ENCODE assay signal across 12 mouse cellular contexts in the genomic region with DNA sequence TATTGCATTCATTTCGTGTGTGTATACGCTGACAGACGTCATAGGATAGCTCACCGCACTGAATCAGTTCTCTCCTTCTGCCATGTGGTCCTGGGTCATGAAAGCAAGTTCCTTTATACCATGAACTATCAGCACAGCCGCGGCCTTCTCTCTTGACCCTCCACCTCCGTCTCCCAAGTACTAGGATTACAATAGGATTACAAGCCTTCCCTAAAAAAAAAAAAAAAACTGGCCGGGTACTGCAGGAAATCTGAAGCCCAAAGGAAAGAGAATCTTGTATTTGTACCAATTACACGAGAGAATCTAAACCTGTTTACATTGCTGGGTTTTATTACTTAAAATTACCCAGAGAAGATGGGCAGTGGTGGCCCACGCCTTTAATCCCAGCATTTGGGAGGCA. TPM values are rescaled to one million over a fixed set of nuclear protein-coding genes. Genes with fewer than 3 reads are reported as not detected.
DNase-seq lines count a peak whose midpoint lies in the region; ATAC-seq and TF ChIP-seq lines count a peak whose summit lies in the region.
"Had no signal": no experiment of that assay in that cellular context is flagged by ENCODE, and none has a peak within 500 bp of the region (broad histone marks: within the 10 kb centered on the region; RNA-seq: fewer than 3 reads in every experiment).

No protein-coding gene starts in this region.

- no peaks in the 10 kb centered on the region for H3K36me3 ChIP-seq in heart, embryonic 11.5 days (ENCODE audit: control insufficient read depth, insufficient read depth, low read length)
- no peaks in the 10 kb centered on the region; the same call in 1 of the 2 replicates for H3K36me3 ChIP-seq in liver, adult 2 months (ENCODE audit: control insufficient read depth, insufficient read depth, low read length)
- H3K36me3 ChIP-seq in embryonic facial prominence, embryonic 14.5 days (ENCODE audit: control insufficient read depth, insufficient read depth, low read length), result peaks cover 10% of the 10 kb centered on the region; the same call in 1 of the 2 replicates
- peaks cover 6% of the 10 kb centered on the region; the same call in 1 of the 2 replicates for H3K36me3 ChIP-seq in liver, embryonic 15.5 days (replicated peaks)

- 0 out of 2 replicates have a peak overlapping the region, but pooled peaks have one; percentile 48 for H3K27ac ChIP-seq in heart, embryonic 11.5 days (ENCODE audit: low read depth, low read length)
- H3K27ac ChIP-seq in liver, adult 2 months (replicated peaks; ENCODE audit: insufficient read depth, low read depth, low read length), result peak overlapping the region; percentile 31; the same call in 1 of the 2 replicates
- H3K27ac ChIP-seq in embryonic facial prominence, embryonic 14.5 days (replicated peaks; ENCODE audit: low read depth, low read length), result 0 out of 2 replicates have a peak overlapping the region, but pooled peaks have one; percentile 71
- no peak overlapping the region for H3K27ac ChIP-seq in liver, embryonic 15.5 days (replicated peaks)

- ATAC-seq in heart, embryonic 11.5 days (replicated peaks; ENCODE audit: insufficient number of reproducible peaks, low FRiP score, low TSS enrichment), result no peak
- no peak for ATAC-seq in embryonic facial prominence, embryonic 14.5 days (ENCODE audit: low read depth)
- ATAC-seq in liver, embryonic 15.5 days (ENCODE audit: insufficient read depth), result no peak

- no peak for TF ChIP-seq CTCF in liver, adult 2 months (IDR thresholded peaks at IDR 0.05; ENCODE audit: low read depth, low read length)

- peak overlapping the region; percentile 73; the same call in 1 of the 2 replicates for H3K4me2 ChIP-seq in heart, embryonic 11.5 days
- H3K4me2 ChIP-seq in embryonic facial prominence, embryonic 14.5 days (ENCODE audit: low read depth, low read length), result peak overlapping the region; percentile 78; the same call in 1 of the 2 replicates
- H3K4me2 ChIP-seq in liver, embryonic 15.5 days, result 0 out of 2 replicates have a peak overlapping the region, but pooled peaks have one; percentile 95

- H3K4me3 ChIP-seq in heart, embryonic 11.5 days (ENCODE audit: low read depth, low read length), result no peak overlapping the region
- no peak overlapping the region for H3K4me3 ChIP-seq in liver, adult 2 months (ENCODE audit: insufficient read depth, low read depth, low read length)
- no peak overlapping the region for H3K4me3 ChIP-seq in embryonic facial prominence, embryonic 14.5 days (ENCODE audit: low read depth, low read length)
- no peak overlapping the region for H3K4me3 ChIP-seq in liver, embryonic 15.5 days (replicated peaks)

- peaks cover 4% of the 10 kb centered on the region; the same call in 1 of the 2 replicates for H3K79me2 ChIP-seq in liver, adult 2 months (ENCODE audit: control insufficient read depth, insufficient read depth, low read length)

- no peak for DNase-seq in heart, postnatal 4 days
- DNase-seq in liver, adult 2 months (ENCODE audit: extremely low read depth, low read depth, low spot score), result no peak
- no peak for DNase-seq in liver
- no peak for DNase-seq in embryonic facial prominence, embryonic 14.5 days (ENCODE audit: low spot score)
- DNase-seq in layer of hippocampus, postnatal 10 days (ENCODE audit: low spot score in 2 of 2), result no peak
- no peak for DNase-seq in frontal cortex, postnatal 14 days (ENCODE audit: low spot score in 2 of 2)
- DNase-seq: adrenal gland, postnatal 36 days; cerebellum, adult 18-20 months; gastrocnemius, postnatal 10 days; kidney, postnatal 36 days had no signal

- TF ChIP-seq POLR2A in liver, adult 2 months (IDR thresholded peaks at IDR 0.05; ENCODE audit: extremely low read depth, insufficient read depth, low read length), result no peak

- no peaks in the 10 kb centered on the region for H3K27me3 ChIP-seq in heart, embryonic 11.5 days (ENCODE audit: control insufficient read depth, insufficient read depth, low read length)
- no peaks in the 10 kb centered on the region for H3K27me3 ChIP-seq in liver, adult 2 months (ENCODE audit: control insufficient read depth, insufficient read depth, low read length)
- H3K27me3 ChIP-seq in embryonic facial prominence, embryonic 14.5 days (replicated peaks; ENCODE audit: control insufficient read depth, insufficient read depth, low read length), result no peaks in the 10 kb centered on the region
- H3K27me3 ChIP-seq in liver, embryonic 15.5 days, result peaks cover 9% of the 10 kb centered on the region; the same call in 1 of the 2 replicates

- H3K9ac ChIP-seq in heart, embryonic 11.5 days (ENCODE audit: low read depth, low read length), result no peak overlapping the region
- no peak overlapping the region for H3K9ac ChIP-seq in liver, adult 2 months (ENCODE audit: low read depth, low read length)
- no peak overlapping the region for H3K9ac ChIP-seq in embryonic facial prominence, embryonic 14.5 days (ENCODE audit: low read depth, low read length)
- H3K9ac ChIP-seq in liver, embryonic 15.5 days, result no peak overlapping the region

- 48% methylated on average over 10 of the region's 10 CpGs for WGBS in heart, embryonic 11.5 days (ENCODE audit: insufficient replicate concordance)
- whole genome bisulfite sequencing in liver, adult 2 months, result 71% methylated on average over 10 of the region's 10 CpGs
- 39% methylated on average over 10 of the region's 10 CpGs for WGBS in embryonic facial prominence, embryonic 14.5 days
- WGBS in liver, embryonic 15.5 days (ENCODE audit: insufficient replicate concordance), result 69% methylated on average over 10 of the region's 10 CpGs

- H3K4me1 ChIP-seq in heart, embryonic 11.5 days (ENCODE audit: control insufficient read depth, insufficient read depth, low read length), result peaks cover 38% of the 10 kb centered on the region
- H3K4me1 ChIP-seq in liver, adult 2 months (ENCODE audit: control insufficient read depth, insufficient read depth, low read length), result peaks cover 4% of the 10 kb centered on the region; the same call in 1 of the 2 replicates
- peaks cover 21% of the 10 kb centered on the region for H3K4me1 ChIP-seq in embryonic facial prominence, embryonic 14.5 days (ENCODE audit: control insufficient read depth, insufficient read depth, low read length)
- H3K4me1 ChIP-seq in liver, embryonic 15.5 days (replicated peaks), result peaks cover 33% of the 10 kb centered on the region

- H3K9me3 ChIP-seq in heart, embryonic 11.5 days (replicated peaks; ENCODE audit: control insufficient read depth, low read length), result no peaks in the 10 kb centered on the region
- H3K9me3 ChIP-seq in embryonic facial prominence, embryonic 14.5 days (ENCODE audit: control insufficient read depth, low read length), result no peaks in the 10 kb centered on the region
- H3K9me3 ChIP-seq in liver, embryonic 15.5 days (replicated peaks), result no peaks in the 10 kb centered on the region

RNA-seq across cellular contexts. Expression of a gene that starts 1.3 kb away (rescaled TPM):
- polyA plus RNA-seq in heart, embryonic 11.5 days (2014; fragmentation: Nextera tagmentation; extraction: Ambion mirVana), result 57.1 and 62.0 TPM in 2 replicates
- 10 to 100 TPM; 37.2 to 40.9 TPM for total RNA-seq in heart, postnatal 4 days (2021)
- 15.1 and 19.3 TPM in 2 replicates for total RNA-seq in liver, adult 2 months (2014; rRNA removed)
- 4.9 and 7.9 TPM in 2 replicates for polyA plus RNA-seq in liver, adult 2 months (2012; rRNA removed)
- 38.4 and 41.8 TPM in 2 replicates for polyA plus RNA-seq in embryonic facial prominence, embryonic 14.5 days (2014; fragmentation: Nextera tagmentation; extraction: Ambion mirVana)
- polyA plus RNA-seq in liver, embryonic 15.5 days (2015; fragmentation: Nextera tagmentation; extraction: Ambion mirVana), result 10.9 and 11.2 TPM in 2 replicates
- total RNA-seq in layer of hippocampus, postnatal 10 days (2021), result 10 to 100 TPM; 32.4 to 35.3 TPM

RNA-seq across cellular contexts. Expression of a gene that starts 59.2 kb away (rescaled TPM):
- 1.0 and 1.4 TPM in 2 replicates for polyA plus RNA-seq in heart, embryonic 11.5 days (2014; fragmentation: Nextera tagmentation; extraction: Ambion mirVana)
- 1 to 10 TPM; 1.2 to 2.0 TPM for total RNA-seq in heart, postnatal 4 days (2021)
- total RNA-seq in liver, adult 2 months (2014; rRNA removed), result 58.5 and 79.0 TPM in 2 replicates
- 413 and 566 TPM in 2 replicates for polyA plus RNA-seq in liver, adult 2 months (2012; rRNA removed)
- polyA plus RNA-seq in embryonic facial prominence, embryonic 14.5 days (2014; fragmentation: Nextera tagmentation; extraction: Ambion mirVana), result 2.9 and 4.3 TPM in 2 replicates
- polyA plus RNA-seq in liver, embryonic 15.5 days (2015; fragmentation: Nextera tagmentation; extraction: Ambion mirVana), result 4.4 and 5.6 TPM in 2 replicates
- total RNA-seq in layer of hippocampus, postnatal 10 days (2021), result 10 to 100 TPM; 61.8 to 69.2 TPM

Comparison
In these comparisons a context has a peak if more than half of its experiments do, and no peak if none do; other contexts are left out.
1. RNA of a gene that starts 59.2 kb away (polyA plus RNA-seq): 413 to 566 TPM in liver, adult 2 months; 4.4 to 5.6 TPM in liver, embryonic 15.5 days, 2.9 to 4.3 TPM in embryonic facial prominence, embryonic 14.5 days and 1.0 to 1.4 TPM in heart, embryonic 11.5 days; every median in the first group is over 10 times any median in the second.
2. Peak in every context shown above with its lines, with median percentiles within 50 percentile points of each other: H3K4me2 ChIP-seq.